Mouse (Mus musculus) liver, embryonic 14.5 days (tissue): ENCODE measurements around the gene Peak1. TPM values are rescaled to one million over a fixed set of nuclear protein-coding genes. Genes with fewer than 3 reads are reported as not detected.
A peak's percentile ranks its signal among the peaks of the same experiment; 100 is the strongest.

ENCODE experiments used
- ATAC-seq: fragments of 200-750 bp; cut with Nextera tagmentation; 2 replicates; pipeline ENCODE4 v1.8.0; 2017; ENCODE audit warnings: moderate number of reproducible peaks, mild to moderate bottlenecking, moderate library complexity; ENCODE audit not compliant: insufficient read depth
- DNase-seq, 3 experiments: peaks; one replicate each; pipeline ENCODE4 v3.0.0-alpha.2; 2012 to 2013; ENCODE audit warnings: low read depth in 3 of 3, low spot score in 3 of 3
- H3K27ac ChIP-seq: fragments of 300-500 bp; sonication (generic); 2 replicates; pipeline ENCODE4 v1.5.1; 2014; ENCODE audit warnings: moderate library complexity, mild to moderate bottlenecking, control low read depth, inconsistent platforms
- H3K27me3 ChIP-seq: fragments of 300-500 bp; sonication (generic); 2 replicates; pipeline ENCODE4 v1.6.1; 2014; ENCODE audit warnings: mild to moderate bottlenecking, low read length, moderate library complexity; ENCODE audit not compliant: control insufficient read depth, insufficient read depth
- H3K36me3 ChIP-seq: fragments of 300-500 bp; sonication (generic); replicated peaks from 2 replicates; pipeline ENCODE4 v1.6.1; 2014; ENCODE audit warnings: low read depth; ENCODE audit not compliant: control insufficient read depth, insufficient read depth
- H3K4me1 ChIP-seq, 2 experiments: fragments of 200-500 bp in 1 of 2; fragments of 300-500 bp in 1 of 2; sonication (generic) in 1 of 2; replicated peaks; 2 replicates each; pipeline ENCODE4 v1.6.1; 2012 to 2014; ENCODE audit warnings: antibody characterized with exemption in 1 of 2, inconsistent platforms in 1 of 2, low read length in 1 of 2; ENCODE audit not compliant: control insufficient read depth in 2 of 2, insufficient read depth in 2 of 2
- H3K4me2 ChIP-seq: fragments of 300-500 bp; sonication (generic); 2 replicates; pipeline ENCODE4 v1.6.1; 2014; ENCODE audit warnings: low read depth, mild to moderate bottlenecking, control low read depth, moderate library complexity
- H3K4me3 ChIP-seq, 2 experiments: fragments of 200-500 bp in 1 of 2; fragments of 300-500 bp in 1 of 2; sonication (generic) in 1 of 2; 2 replicates each; pipeline ENCODE4 v1.5.1; 2012 to 2014; ENCODE audit warnings: low read depth in 2 of 2, low read length in 2 of 2, mild to moderate bottlenecking in 2 of 2, control low read depth in 1 of 2, inconsistent platforms in 1 of 2, moderate library complexity in 1 of 2; ENCODE audit not compliant: insufficient read depth in 1 of 2
- H3K9ac ChIP-seq: fragments of 300-500 bp; sonication (generic); replicated peaks from 2 replicates; pipeline ENCODE4 v1.6.1; 2014; ENCODE audit warnings: mild to moderate bottlenecking, control low read depth, moderate library complexity
- H3K9me3 ChIP-seq: fragments of 300-500 bp; sonication (generic); 2 replicates; pipeline ENCODE4 v1.6.1; 2016; ENCODE audit warnings: low read length, mixed read lengths; ENCODE audit not compliant: control insufficient read depth
- CTCF ChIP-seq: IDR thresholded peaks from 2 replicates; pipeline ENCODE4 v1.5.1; 2016; ENCODE audit warnings: antibody characterized with exemption, low read depth, control low read depth
- EP300 ChIP-seq: IDR thresholded peaks from 2 replicates; pipeline ENCODE4 v1.6.1; 2016; ENCODE audit warnings: antibody characterized with exemption, low read depth
- WGBS: fragments of 180-500 bp; shearing (Covaris S2); extraction: QIAGEN DNeasy Blood & Tissue Kit; methylation state at CpG from one replicate; pipeline ENCODE4 v1.1.7; 2014; ENCODE audit not compliant: insufficient replicate concordance; 5-methylcytosine and 5-hydroxymethylcytosine counted together
- polyA plus RNA-seq, 2 experiments: library from polyadenylated mRNA; depleted of rRNA in 1 of 2; stranded (reverse) in 1 of 2; unstranded in 1 of 2; fragments of >200 nt; fragmentation: Nextera tagmentation in 1 of 2; extraction: Ambion mirVana in 1 of 2; gene quantifications; 2 replicates each; pipeline versions ENCODE4 v1.2.1 to v1.2.3; 2012 to 2014

Gene Peak1
- polyA plus RNA-seq, 2 experiments = 1.8 to 2.3 TPM

DNA sequence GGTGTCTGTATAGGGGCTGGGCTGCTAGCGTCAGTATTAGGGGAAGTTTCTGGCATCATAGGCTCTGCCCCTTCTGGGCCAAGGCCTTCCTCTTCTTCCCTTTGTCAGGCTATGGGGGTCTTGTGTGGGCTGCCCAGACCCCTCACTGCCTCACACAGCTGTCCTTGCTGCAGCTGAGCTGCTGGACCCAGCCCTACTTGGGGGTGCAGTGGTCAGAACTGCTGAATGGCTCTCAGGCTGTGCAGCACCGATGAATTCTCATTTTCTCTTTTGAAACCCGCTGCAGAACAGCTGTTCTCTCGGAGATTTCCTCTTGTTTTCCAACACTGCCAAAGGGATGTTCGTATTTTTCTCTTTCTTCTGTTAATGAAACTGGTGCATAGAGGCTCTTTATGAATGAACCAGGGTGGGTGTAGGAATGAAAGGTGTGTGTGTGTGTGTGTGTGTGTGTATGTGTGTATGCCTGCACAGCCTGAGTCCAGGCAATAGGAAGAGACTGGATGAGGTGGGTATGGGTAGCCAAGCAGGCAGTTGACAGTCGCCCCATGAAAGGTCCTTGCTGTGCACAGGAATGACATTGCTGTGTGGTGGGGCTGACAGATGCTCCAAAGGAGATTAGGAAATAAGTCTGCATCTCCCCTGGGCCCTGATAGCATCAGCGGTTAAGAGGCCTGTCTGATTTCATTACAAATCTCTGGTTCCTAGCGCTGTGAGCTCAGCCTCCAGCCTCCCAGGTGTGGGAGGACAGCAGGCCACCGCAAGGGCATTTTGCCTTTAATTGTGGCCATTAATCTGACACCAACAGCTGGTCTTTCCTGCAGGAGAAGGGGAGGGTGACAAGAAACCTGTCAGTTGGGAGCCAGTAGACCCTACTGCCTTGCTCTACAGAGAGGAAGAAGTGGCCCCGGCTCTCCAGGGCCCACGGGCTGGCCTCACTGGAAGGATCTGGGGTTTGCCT is 226.1 kb downstream of the Peak1 start:
- TF ChIP-seq EP300 = no peak
- no peak for TF ChIP-seq CTCF
- DNase-seq = no peak
- WGBS = 47% methylated on average over 11 of the region's 11 CpGs
- no peak overlapping the region for H3K27ac ChIP-seq
- H3K9ac ChIP-seq = no peak overlapping the region
- no peak for ATAC-seq
- no peaks in the 10 kb centered on the region for H3K4me1 ChIP-seq
- no peaks in the 10 kb centered on the region for H3K36me3 ChIP-seq
- no peak overlapping the region for H3K4me2 ChIP-seq
- no peaks in the 10 kb centered on the region for H3K27me3 ChIP-seq
- no peaks in the 10 kb centered on the region for H3K9me3 ChIP-seq
- H3K4me3 ChIP-seq = no peak overlapping the region

DNA sequence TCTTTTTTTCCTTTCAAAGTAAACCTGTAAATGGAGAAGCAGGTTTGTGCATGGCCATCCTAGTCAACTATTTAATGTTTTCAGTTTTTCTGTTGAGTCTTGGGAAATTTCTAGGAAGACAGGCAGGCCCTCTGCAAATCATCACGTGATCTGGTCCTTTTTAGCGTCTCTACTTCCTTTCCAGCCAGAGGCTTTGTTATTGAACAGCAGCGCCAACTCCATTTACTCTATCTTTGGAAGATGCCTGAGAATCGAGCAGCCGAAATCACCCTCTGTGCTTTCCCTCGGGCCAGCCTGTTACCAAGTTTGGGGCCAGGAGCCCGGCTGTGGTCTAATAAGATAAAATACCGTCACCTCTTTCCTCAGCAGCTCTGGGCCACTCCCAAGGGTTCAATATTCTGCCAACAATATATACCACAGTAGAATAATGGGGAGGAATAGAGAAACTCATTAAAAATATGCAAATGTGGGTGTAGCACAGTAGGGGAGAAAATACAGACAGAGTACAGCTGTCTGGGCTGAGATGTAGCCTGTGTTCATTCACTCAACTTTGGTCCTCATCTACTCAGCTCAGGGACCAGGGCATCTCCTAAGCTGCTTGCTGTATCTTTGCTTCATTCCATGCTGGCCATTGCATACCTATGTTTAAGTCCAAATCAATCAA is 237.6 kb downstream of the Peak1 start:
- H3K9me3 ChIP-seq = no peaks in the 10 kb centered on the region
- ATAC-seq (no peak), DNase-seq (no peak)
- no peak for TF ChIP-seq EP300
- no peak for TF ChIP-seq CTCF
- WGBS = 23% methylated on average over 8 of the region's 8 CpGs
- H3K4me1 ChIP-seq = no peaks in the 10 kb centered on the region
- H3K4me3 ChIP-seq = no peak overlapping the region
- no peak overlapping the region for H3K4me2 ChIP-seq
- H3K36me3 ChIP-seq = no peaks in the 10 kb centered on the region
- H3K27ac ChIP-seq = no peak overlapping the region
- H3K9ac ChIP-seq = no peak overlapping the region
- H3K27me3 ChIP-seq = no peaks in the 10 kb centered on the region

- H3K36me3 ChIP-seq = no peaks in the 10 kb centered on the region
- TF ChIP-seq EP300 (no peak), CTCF (peak; percentile 37; the same call in 1 of the 2 replicates)
- H3K27me3 ChIP-seq = no peaks in the 10 kb centered on the region
- no peaks in the 10 kb centered on the region for H3K4me1 ChIP-seq
- DNase-seq (no peak), ATAC-seq (no peak)
- H3K4me2 ChIP-seq = no peak overlapping the region
- WGBS = 61% methylated on average over 6 of the region's 6 CpGs
- no peak overlapping the region for H3K4me3 ChIP-seq
- no peak overlapping the region for H3K9ac ChIP-seq
- H3K9me3 ChIP-seq = no peaks in the 10 kb centered on the region
- H3K27ac ChIP-seq = no peak overlapping the region
Measured at GRCm38 (mm10) chr9:56179416-56180117, 238.3 kb downstream of the Peak1 start.

DNA sequence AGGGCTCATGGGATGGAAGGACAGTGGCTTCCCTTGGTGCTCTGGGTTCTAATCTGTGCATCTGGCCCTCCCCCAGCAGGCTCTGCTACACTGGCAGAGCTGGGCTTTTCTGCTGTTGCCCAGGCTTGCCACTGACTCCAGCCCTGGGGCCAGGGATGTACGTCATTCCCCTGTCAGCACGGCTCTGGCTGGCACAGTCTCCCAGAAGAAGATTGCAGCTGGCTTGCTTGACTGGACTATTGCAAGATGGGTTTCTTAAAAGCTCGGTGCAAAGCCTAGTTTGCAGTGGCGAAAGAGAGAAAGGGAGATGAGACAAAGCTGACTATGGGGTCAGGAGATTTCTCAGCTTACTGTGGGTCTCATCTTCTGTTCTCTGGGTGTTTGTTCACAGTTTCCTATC is 240.5 kb downstream of the Peak1 start:
- no peak for DNase-seq
- Histone ChIP-seq H3K27me3 (no peaks in the 10 kb centered on the region; the same call in 1 of the 2 replicates), H3K4me1 (peaks cover 0 to 3% of the 10 kb centered on the region in 2 experiments; a peak in 1 of 4 replicates), H3K9me3 (no peaks in the 10 kb centered on the region), H3K9ac (no peak overlapping the region), H3K36me3 (no peaks in the 10 kb centered on the region), H3K4me2 (no peak overlapping the region), H3K27ac (no peak overlapping the region), H3K4me3 (no peak overlapping the region)
- TF ChIP-seq EP300 (no peak), CTCF (no peak)
- 63% methylated on average over 4 of the region's 4 CpGs for WGBS
- ATAC-seq = no peak

- ATAC-seq (no peak), DNase-seq (no peak)
- Histone ChIP-seq H3K9ac (no peak overlapping the region), H3K36me3 (no peaks in the 10 kb centered on the region), H3K4me1 (peaks cover 0 to 5% of the 10 kb centered on the region in 2 experiments; a peak in 1 of 4 replicates), H3K9me3 (no peaks in the 10 kb centered on the region), H3K27me3 (no peaks in the 10 kb centered on the region; the same call in 1 of the 2 replicates), H3K4me3 (no peak overlapping the region), H3K4me2 (no peak overlapping the region), H3K27ac (no peak overlapping the region)
- TF ChIP-seq CTCF (no peak), EP300 (no peak)
- WGBS = 62% methylated on average over 3 of the region's 3 CpGs
Measured at GRCm38 (mm10) chr9:56175316-56175715, 242.6 kb downstream of the Peak1 start.
